Mouse (Mus musculus): ENCODE data around the gene Rtp2. TPM values are rescaled to one million over a fixed set of nuclear protein-coding genes. Genes with fewer than 3 reads are reported as not detected.

The Rtp2 gene
- polyA plus RNA-seq, 1 experiment from 2014 or later: not detected

DNA sequence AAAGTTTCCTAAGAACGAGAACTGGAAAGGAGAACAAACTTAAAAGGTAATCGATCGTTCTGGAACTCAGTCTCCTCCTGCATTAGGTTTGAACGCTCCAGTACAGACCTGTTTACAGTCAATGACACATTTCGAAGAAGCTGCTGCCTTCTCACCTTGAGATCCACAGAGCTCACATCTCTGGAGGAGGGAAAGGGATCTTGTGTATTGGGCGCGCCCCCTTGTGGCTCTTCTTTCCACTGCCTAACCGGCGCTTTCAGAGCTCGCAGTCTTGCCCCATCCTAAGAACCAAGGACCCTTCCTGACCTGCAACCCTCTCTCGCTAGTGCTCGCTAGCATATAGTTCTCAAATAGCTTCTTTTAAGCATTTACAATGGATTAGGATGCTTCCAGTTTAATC lies 33.4 kb downstream of the Rtp2 start:
- peaks cover 4% of the 10 kb centered on the region; the same call in 1 of the 2 replicates for H3K4me1 ChIP-seq (ENCODE audit: control insufficient read depth, insufficient read depth, low read length)
- H3K27me3 ChIP-seq (replicated peaks; ENCODE audit: control insufficient read depth, insufficient read depth, low read length): no peaks in the 10 kb centered on the region
- H3K9me3 ChIP-seq (ENCODE audit: control insufficient read depth, low read length): no peaks in the 10 kb centered on the region
- no peak overlapping the region for H3K4me3 ChIP-seq (ENCODE audit: low read length)
- peak overlapping the region; percentile 39 for H3K4me2 ChIP-seq (ENCODE audit: low read depth, low read length)
- no peak overlapping the region for H3K27ac ChIP-seq (ENCODE audit: low read length)
- ATAC-seq: peak; percentile 64
- WGBS: 8% methylated on average over 12 of the region's 12 CpGs
- no peaks in the 10 kb centered on the region for H3K36me3 ChIP-seq (ENCODE audit: control insufficient read depth, insufficient read depth, low read length)
- no peak overlapping the region for H3K9ac ChIP-seq (ENCODE audit: low read depth, low read length)

DNA sequence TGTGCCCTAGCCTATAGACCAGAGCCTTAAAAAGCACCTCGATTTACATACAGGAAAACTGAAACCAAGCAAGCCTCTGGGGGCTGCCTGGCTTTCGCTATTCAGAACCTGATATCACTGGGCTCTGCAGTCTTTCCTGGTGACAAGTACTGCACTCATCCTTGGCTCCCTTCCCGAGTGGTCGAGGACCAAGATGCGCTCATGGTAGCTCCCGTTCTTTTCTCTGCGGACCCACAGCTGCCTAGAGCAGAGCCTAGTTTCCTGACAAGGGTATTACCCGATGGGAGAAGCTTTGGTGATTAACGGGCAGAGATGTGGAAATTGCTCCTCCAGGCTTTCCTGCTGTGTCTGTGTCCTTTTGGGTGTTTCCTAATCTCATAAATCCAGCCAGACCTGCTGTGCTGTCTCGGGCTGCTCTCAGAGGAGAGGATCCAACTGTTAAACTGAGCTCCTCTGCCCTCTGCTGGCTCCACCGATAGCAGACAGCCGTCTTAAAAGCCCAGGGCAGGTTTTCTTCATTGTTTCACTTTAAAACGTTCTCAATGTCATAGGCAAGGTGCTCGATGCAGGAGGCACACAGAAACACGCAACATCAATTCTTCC lies 34.1 kb downstream of the Rtp2 start:
- peak overlapping the region; percentile 47 for H3K4me2 ChIP-seq (ENCODE audit: low read depth, low read length)
- peak; percentile 60; the same call in 1 of the 2 replicates for ATAC-seq
- H3K4me1 ChIP-seq (ENCODE audit: control insufficient read depth, insufficient read depth, low read length): peaks cover 4% of the 10 kb centered on the region; the same call in 1 of the 2 replicates
- H3K27me3 ChIP-seq (replicated peaks; ENCODE audit: control insufficient read depth, insufficient read depth, low read length): no peaks in the 10 kb centered on the region; the same call in 1 of the 2 replicates
- H3K27ac ChIP-seq (ENCODE audit: low read length): no peak overlapping the region
- no peaks in the 10 kb centered on the region for H3K36me3 ChIP-seq (ENCODE audit: control insufficient read depth, insufficient read depth, low read length)
- no peak overlapping the region for H3K9ac ChIP-seq (ENCODE audit: low read depth, low read length)
- 8% methylated on average over 15 of the region's 15 CpGs for WGBS
- H3K4me3 ChIP-seq (ENCODE audit: low read length): peak overlapping the region; percentile 22; the same call in 1 of the 2 replicates
- no peaks in the 10 kb centered on the region for H3K9me3 ChIP-seq (ENCODE audit: control insufficient read depth, low read length)

DNA sequence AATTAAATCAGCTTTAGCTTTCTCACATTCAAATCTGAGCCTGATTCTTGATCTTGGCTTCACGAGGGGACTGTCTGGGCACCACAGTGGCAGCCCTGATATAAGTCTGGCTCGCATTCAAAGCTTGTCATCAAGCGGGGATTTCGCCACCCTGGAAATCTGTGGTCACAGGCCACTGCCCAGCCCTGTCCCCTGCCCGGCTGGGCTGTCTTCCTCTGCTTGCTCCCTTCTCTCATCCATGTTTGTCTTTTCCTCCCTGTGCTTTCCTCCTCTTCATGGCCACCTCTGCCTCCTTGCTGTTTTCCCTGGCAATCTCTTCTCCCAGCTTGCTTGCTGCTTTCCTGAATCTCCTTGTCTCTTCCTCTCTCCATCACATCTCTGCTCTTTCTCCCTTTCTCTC lies 34.7 kb downstream of the Rtp2 start:
- Histone ChIP-seq H3K4me2 (ENCODE audit: low read depth, low read length) (no peak overlapping the region), H3K27ac (ENCODE audit: low read length) (no peak overlapping the region), H3K4me1 (ENCODE audit: control insufficient read depth, insufficient read depth, low read length) (peaks cover 4% of the 10 kb centered on the region; the same call in 1 of the 2 replicates), H3K9me3 (ENCODE audit: control insufficient read depth, low read length) (no peaks in the 10 kb centered on the region), H3K36me3 (ENCODE audit: control insufficient read depth, insufficient read depth, low read length) (no peaks in the 10 kb centered on the region), H3K9ac (ENCODE audit: low read depth, low read length) (no peak overlapping the region), H3K4me3 (ENCODE audit: low read length) (no peak overlapping the region), H3K27me3 (replicated peaks; ENCODE audit: control insufficient read depth, insufficient read depth, low read length) (no peaks in the 10 kb centered on the region; the same call in 1 of the 2 replicates)
- 75% methylated on average over 5 of the region's 5 CpGs for WGBS
- ATAC-seq: no peak

DNA sequence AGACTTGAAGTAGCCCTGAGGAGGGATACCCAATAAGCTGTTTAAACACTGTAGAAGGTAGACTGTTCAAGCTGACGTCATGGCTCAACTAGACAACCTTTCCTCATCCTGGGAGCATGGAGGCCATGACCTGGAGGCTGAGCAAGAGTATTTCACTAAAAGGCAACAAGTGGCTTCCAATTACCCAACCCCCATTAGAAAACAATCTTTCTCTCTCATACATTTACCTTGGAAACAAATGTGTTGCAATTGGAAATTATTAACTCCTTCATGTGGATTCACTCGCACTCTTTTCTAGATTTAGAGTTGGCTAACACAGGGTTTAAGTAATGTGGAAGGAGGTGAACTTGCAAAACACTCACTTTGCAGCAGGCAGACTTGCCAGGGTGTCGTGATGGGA lies 37.1 kb downstream of the Rtp2 start:
- Histone ChIP-seq H3K9ac (ENCODE audit: low read depth, low read length) (no peak overlapping the region), H3K4me2 (ENCODE audit: low read depth, low read length) (no peak overlapping the region), H3K4me1 (ENCODE audit: control insufficient read depth, insufficient read depth, low read length) (peaks cover 4% of the 10 kb centered on the region; the same call in 1 of the 2 replicates), H3K4me3 (ENCODE audit: low read length) (no peak overlapping the region), H3K27me3 (replicated peaks; ENCODE audit: control insufficient read depth, insufficient read depth, low read length) (peaks cover 15% of the 10 kb centered on the region), H3K9me3 (ENCODE audit: control insufficient read depth, low read length) (no peaks in the 10 kb centered on the region), H3K36me3 (ENCODE audit: control insufficient read depth, insufficient read depth, low read length) (no peaks in the 10 kb centered on the region), H3K27ac (ENCODE audit: low read length) (no peak overlapping the region)
- 79% methylated on average over 3 of the region's 3 CpGs for WGBS
- no peak for ATAC-seq

DNA sequence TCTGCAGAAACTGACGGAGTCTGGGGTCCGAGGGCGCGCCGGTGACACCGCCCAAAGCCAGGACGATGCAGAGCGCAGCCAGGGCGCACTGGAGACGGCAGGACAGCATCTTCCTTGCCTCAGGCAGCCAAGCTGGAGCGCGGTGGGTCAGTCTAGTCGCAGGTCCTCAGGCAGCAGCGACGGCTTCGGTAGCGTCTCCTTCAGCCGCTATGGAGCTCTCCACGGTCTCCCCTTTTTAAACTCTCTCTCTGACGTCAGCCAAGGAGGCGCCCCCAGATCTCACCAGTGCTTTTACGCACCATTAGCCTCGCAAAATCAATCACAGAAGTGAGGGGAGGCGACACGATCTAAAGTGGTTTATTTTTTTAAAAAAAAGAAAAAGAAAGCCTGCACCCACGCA lies 41.6 kb downstream of the Rtp2 start, which contains the start of gene Sst:
Gene Sst (minus strand): TSS at position 323 of the 400 bp plus-strand sequence.
- Histone ChIP-seq H3K4me3 (ENCODE audit: low read length) (no peak within 1 kb of the TSS), H3K9me3 (ENCODE audit: control insufficient read depth, low read length) (no peaks in the 10 kb centered on the region), H3K27ac (ENCODE audit: low read length) (no peak within 1 kb of the TSS), H3K9ac (ENCODE audit: low read depth, low read length) (no peak within 1 kb of the TSS), H3K4me2 (ENCODE audit: low read depth, low read length) (no peak within 1 kb of the TSS), H3K36me3 (ENCODE audit: control insufficient read depth, insufficient read depth, low read length) (no peaks in the 10 kb centered on the region), H3K27me3 (replicated peaks; ENCODE audit: control insufficient read depth, insufficient read depth, low read length) (peaks cover 15% of the 10 kb centered on the region), H3K4me1 (ENCODE audit: control insufficient read depth, insufficient read depth, low read length) (no peaks in the 10 kb centered on the region)
- WGBS: 8% methylated on average over 26 of the region's 26 CpGs
- ATAC-seq: no peak

DNA sequence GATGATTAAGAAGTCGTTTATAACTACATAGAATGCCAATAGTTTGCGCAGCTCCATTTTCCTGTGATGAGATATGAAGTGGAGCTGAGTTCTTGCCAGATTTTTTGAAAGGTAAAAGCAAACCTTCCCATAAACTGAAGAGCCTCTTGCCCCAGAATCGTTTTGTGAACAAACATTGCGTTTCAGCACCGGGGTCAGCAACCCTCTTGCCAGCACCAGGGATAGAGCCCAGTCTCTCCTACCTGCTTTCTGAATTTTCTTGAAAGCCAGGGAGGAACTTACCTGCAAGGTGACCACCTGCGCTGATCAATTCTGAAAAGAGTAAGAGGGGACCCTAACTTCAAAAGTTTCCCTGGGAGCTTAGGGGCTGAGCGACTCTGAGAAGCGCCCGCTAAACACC lies 42.0 kb downstream of the Rtp2 start:
- no peak overlapping the region for H3K4me2 ChIP-seq (ENCODE audit: low read depth, low read length)

DNA sequence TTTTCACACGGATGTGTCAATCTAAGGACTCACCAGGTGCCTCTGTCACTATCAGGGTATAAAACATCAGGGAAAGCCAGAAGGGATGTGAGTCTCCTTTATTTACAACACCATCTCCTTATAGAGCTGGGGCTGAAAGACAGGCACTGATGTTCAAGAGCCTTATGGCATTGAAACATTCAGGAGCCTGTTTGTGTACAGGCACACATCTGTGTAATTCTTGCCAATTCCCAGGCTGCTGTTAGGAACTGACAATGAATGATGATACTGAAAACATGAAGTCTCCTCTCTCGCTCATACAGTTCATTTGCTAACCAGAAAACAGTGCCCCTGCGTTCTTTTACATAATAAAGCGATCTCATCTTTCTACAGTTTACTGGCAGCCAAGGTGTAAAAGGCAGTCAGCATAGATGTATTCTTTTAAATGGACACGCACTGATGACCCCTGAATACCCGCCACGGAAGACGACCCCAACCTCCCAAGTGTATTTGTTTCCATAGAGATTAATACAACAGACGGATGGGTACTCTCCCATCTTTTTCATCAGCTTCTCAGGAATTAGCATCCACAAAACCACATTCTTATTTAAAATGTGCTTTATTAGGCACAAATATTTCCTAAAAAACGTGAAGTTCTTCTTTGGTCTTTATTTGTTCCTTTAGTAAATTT lies 44.1 kb downstream of the Rtp2 start:
- no peak overlapping the region for H3K9ac ChIP-seq (ENCODE audit: low read depth, low read length)
- ATAC-seq: no peak
- H3K27ac ChIP-seq (ENCODE audit: low read length): no peak overlapping the region
- WGBS: 72% methylated on average over 10 of the region's 10 CpGs
- peaks cover 15% of the 10 kb centered on the region for H3K27me3 ChIP-seq (replicated peaks; ENCODE audit: control insufficient read depth, insufficient read depth, low read length)
- H3K4me2 ChIP-seq (ENCODE audit: low read depth, low read length): no peak overlapping the region
- H3K9me3 ChIP-seq (ENCODE audit: control insufficient read depth, low read length): no peaks in the 10 kb centered on the region
- H3K4me3 ChIP-seq (ENCODE audit: low read length): no peak overlapping the region
- H3K36me3 ChIP-seq (ENCODE audit: control insufficient read depth, insufficient read depth, low read length): no peaks in the 10 kb centered on the region
- H3K4me1 ChIP-seq (ENCODE audit: control insufficient read depth, insufficient read depth, low read length): no peaks in the 10 kb centered on the region

More for the DNA sequence above, 42.0 kb downstream of the Rtp2 start:
- 5% methylated on average over 9 of the region's 9 CpGs for WGBS
- H3K4me3 ChIP-seq (ENCODE audit: low read length): no peak overlapping the region
- no peak overlapping the region for H3K27ac ChIP-seq (ENCODE audit: low read length)
- no peaks in the 10 kb centered on the region for H3K36me3 ChIP-seq (ENCODE audit: control insufficient read depth, insufficient read depth, low read length)
- no peak for ATAC-seq
- H3K27me3 ChIP-seq (replicated peaks; ENCODE audit: control insufficient read depth, insufficient read depth, low read length): peaks cover 15% of the 10 kb centered on the region
- H3K9me3 ChIP-seq (ENCODE audit: control insufficient read depth, low read length): no peaks in the 10 kb centered on the region
- H3K9ac ChIP-seq (ENCODE audit: low read depth, low read length): no peak overlapping the region
- H3K4me1 ChIP-seq (ENCODE audit: control insufficient read depth, insufficient read depth, low read length): no peaks in the 10 kb centered on the region

DNA sequence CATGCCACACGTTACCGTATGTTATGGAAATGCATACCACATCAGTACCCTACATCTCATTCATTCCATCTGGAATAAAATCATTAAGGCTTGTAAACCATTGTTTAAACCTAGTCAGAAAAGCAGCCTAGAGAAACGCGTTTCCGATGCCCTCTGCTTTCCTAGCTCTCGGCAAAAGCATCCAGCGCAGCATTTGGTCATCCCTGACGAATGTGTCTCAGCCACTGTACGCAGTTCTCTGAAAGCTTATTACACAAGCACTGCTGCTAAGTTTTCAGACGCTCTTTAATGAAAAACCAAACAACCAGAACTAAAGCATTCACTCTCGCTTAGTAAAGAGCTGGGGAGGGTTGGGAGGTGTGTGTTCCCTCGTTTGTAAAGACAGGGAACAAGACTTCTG lies 47.1 kb downstream of the Rtp2 start:
- Histone ChIP-seq H3K4me2 (ENCODE audit: low read depth, low read length) (no peak overlapping the region), H3K9ac (ENCODE audit: low read depth, low read length) (no peak overlapping the region), H3K4me3 (ENCODE audit: low read length) (no peak overlapping the region), H3K36me3 (ENCODE audit: control insufficient read depth, insufficient read depth, low read length) (no peaks in the 10 kb centered on the region), H3K9me3 (ENCODE audit: control insufficient read depth, low read length) (no peaks in the 10 kb centered on the region), H3K27ac (ENCODE audit: low read length) (no peak overlapping the region), H3K4me1 (ENCODE audit: control insufficient read depth, insufficient read depth, low read length) (no peaks in the 10 kb centered on the region), H3K27me3 (replicated peaks; ENCODE audit: control insufficient read depth, insufficient read depth, low read length) (no peaks in the 10 kb centered on the region)
- 71% methylated on average over 12 of the region's 12 CpGs for WGBS
- no peak for ATAC-seq

All from intestine, embryonic 16.5 days (tissue).